Mouse (Mus musculus): ENCODE results near the gene Cox10.

Cox10 gene

GRCm38 (mm10) chr11:63918321-63919105 is 160.8 kb downstream of the Cox10 start:
- DNase-seq (ENCODE audit: low read depth, low spot score): no peak

DNA sequence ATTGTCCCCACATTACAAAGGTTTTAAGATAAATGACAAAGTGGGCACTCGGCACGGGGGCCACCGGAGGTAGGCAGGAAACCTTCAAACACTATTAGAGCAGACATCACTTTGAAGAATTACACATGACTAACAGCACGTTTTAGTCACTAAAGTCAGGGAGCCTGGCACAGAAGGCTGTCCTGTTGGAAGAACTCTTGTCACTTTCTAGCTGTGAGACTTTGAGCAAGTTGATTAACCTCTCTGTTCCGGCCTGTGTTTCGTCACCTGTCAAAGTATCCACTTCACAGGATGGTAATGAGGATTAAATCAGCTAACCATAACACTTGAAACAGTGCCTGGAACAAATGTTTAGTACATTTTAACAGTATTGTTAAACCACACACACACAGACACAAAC is 161.7 kb downstream of the Cox10 start:
- DNase-seq (ENCODE audit: low read depth, low spot score): no peak

- DNase-seq (ENCODE audit: low read depth, low spot score): peak; percentile 73
Observed at GRCm38 (mm10) chr11:63914388-63914787, 164.9 kb downstream of the Cox10 start.

GRCm38 (mm10) chr11:63913936-63914335 is 165.3 kb downstream of the Cox10 start:
- no peak for DNase-seq (ENCODE audit: low read depth, low spot score)
